Mouse (Mus musculus) lung, postnatal 0 days (tissue): ENCODE measurements around the gene Tpd52l2. TPM values are rescaled to one million over a fixed set of nuclear protein-coding genes. Genes with fewer than 3 reads are reported as not detected.
A peak's percentile ranks its signal among the peaks of the same experiment; 100 is the strongest.

Experiments
- ATAC-seq: fragments of 200-750 bp; cut with Nextera tagmentation; 2 replicates; pipeline ENCODE4 v1.8.0; 2017; ENCODE audit warnings: moderate library complexity
- DNase-seq: peaks from one replicate; pipeline ENCODE4 v3.0.0-alpha.2; 2016; ENCODE audit warnings: low spot score
- H3K27ac ChIP-seq: fragments of 300-500 bp; sonication (generic); 2 replicates; pipeline ENCODE4 v1.5.1; 2014; ENCODE audit warnings: antibody characterized with exemption, mild to moderate bottlenecking, low read length, mixed read lengths
- H3K27me3 ChIP-seq: fragments of 300-500 bp; sonication (generic); replicated peaks from 2 replicates; pipeline ENCODE4 v1.6.1; 2014; ENCODE audit warnings: low read length, mixed read lengths; ENCODE audit not compliant: insufficient read depth
- H3K36me3 ChIP-seq: fragments of 300-500 bp; sonication (generic); 2 replicates; pipeline ENCODE4 v1.6.1; 2014; ENCODE audit warnings: low read length, mixed read lengths; ENCODE audit not compliant: insufficient read depth
- H3K4me1 ChIP-seq: fragments of 300-500 bp; sonication (generic); 2 replicates; pipeline ENCODE4 v1.6.1; 2014; ENCODE audit warnings: antibody characterized with exemption, low read depth, low read length, mixed read lengths; ENCODE audit not compliant: insufficient read depth
- H3K4me2 ChIP-seq: fragments of 300-500 bp; sonication (generic); replicated peaks from 2 replicates; pipeline ENCODE4 v1.6.1; 2014; ENCODE audit warnings: low read depth, mild to moderate bottlenecking, low read length, moderate library complexity, mixed read lengths
- H3K4me3 ChIP-seq: fragments of 300-500 bp; sonication (generic); 2 replicates; pipeline ENCODE4 v1.5.1; 2014; ENCODE audit warnings: low read depth, low read length
- H3K9ac ChIP-seq: fragments of 300-500 bp; sonication (generic); replicated peaks from 2 replicates; pipeline ENCODE4 v1.6.1; 2014; ENCODE audit warnings: low read depth, mild to moderate bottlenecking
- H3K9me3 ChIP-seq: fragments of 300-500 bp; sonication (generic); 2 replicates; pipeline ENCODE4 v1.6.1; 2016; ENCODE audit warnings: low read length, mixed read lengths
- CTCF ChIP-seq: IDR thresholded peaks from 2 replicates; pipeline ENCODE4 v1.5.1; 2016; ENCODE audit warnings: antibody characterized with exemption, mild to moderate bottlenecking
- EP300 ChIP-seq: IDR thresholded peaks from 2 replicates; pipeline ENCODE4 v1.6.1; 2016; ENCODE audit warnings: antibody characterized with exemption, mild to moderate bottlenecking, control low read depth
- WGBS: fragments of 180-500 bp; shearing (Covaris S2); extraction: QIAGEN DNeasy Blood & Tissue Kit; methylation state at CpG from one replicate; pipeline ENCODE4 v1.1.7; 2014; 5-methylcytosine and 5-hydroxymethylcytosine counted together
- polyA plus RNA-seq: library from polyadenylated mRNA; unstranded; fragments of >200 nt; fragmentation: Nextera tagmentation; extraction: Ambion mirVana; gene quantifications from 2 replicates; pipeline ENCODE4 v1.2.1, GENCODE M21; 2015

Gene Tpd52l2
- polyA plus RNA-seq, 1 experiment from 2014 or later = 135 TPM

GRCm38 (mm10) chr2:181459153-181459672, 37.7 kb upstream of the Tpd52l2 start, which contains the start of gene Zbtb46:
Gene Zbtb46, minus strand, starts transcription at chr2:181459426.
- Histone ChIP-seq H3K4me1 (no peaks in the 10 kb centered on the region), H3K36me3 (no peaks in the 10 kb centered on the region), H3K9me3 (no peaks in the 10 kb centered on the region), H3K27me3 (no peaks in the 10 kb centered on the region), H3K4me2 (peak within 1 kb of the TSS; percentile 98), H3K27ac (peak within 1 kb of the TSS; percentile 83), H3K4me3 (peak within 1 kb of the TSS; percentile 89), H3K9ac (peak within 1 kb of the TSS; percentile 57)
- DNase-seq = peak; percentile 84
- peak; percentile 93 for ATAC-seq
- TF ChIP-seq CTCF = no peak
- TF ChIP-seq EP300 = no peak
- 0% methylated on average over 22 of the region's 83 CpGs for WGBS

DNA sequence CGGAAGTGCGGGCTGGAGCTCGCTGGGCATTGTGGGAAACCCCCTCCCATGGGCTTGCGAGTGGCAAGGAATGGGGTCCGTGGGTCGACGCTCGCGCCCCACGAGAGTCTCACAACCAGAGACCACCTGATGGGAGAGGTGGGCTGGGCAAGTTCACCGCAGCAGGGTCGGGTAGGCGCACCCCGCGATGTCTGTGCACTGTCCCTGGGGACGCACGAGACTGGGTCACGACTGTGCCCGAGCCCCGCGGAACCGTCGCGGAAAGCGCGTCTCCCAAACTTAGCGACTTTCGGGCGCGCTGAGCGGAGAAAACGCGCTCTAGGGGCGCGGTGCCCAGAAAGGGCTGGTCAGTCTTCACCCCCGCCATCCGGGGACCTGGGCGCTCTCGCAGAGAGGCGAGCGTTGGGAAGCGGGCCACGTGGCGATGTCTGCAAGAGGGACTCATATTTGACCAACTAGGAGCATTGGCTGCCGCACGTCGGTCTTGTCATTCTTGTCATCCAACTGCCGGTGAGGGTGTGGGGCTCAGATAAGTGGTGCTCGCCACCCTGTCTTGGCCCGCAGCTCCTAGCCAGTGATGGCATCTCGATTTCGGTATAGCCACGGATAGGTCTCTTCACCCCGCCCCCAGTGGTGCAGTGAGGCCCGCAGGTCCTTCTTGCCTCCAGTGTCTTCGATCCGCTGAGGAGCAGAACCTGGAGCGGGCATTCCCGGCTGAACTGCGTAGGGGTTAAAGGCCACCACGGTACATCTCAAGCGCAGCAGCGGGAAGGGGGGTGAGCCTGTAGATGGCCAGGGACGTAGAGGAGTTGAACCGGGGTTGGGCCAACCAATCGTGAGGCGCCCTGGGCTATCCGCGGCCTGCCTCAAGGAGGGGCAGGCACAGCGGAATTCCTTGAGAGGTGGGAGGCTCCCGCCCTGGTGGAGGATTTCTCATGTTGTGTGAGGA, 37.0 kb upstream of the Tpd52l2 start:
- peak; percentile 46 for ATAC-seq
- H3K9ac ChIP-seq = peak overlapping the region; percentile 29; the same call in 1 of the 2 replicates
- under 1% methylated on average over 66 of the region's 71 CpGs for WGBS
- peak overlapping the region; percentile 89 for H3K4me3 ChIP-seq
- DNase-seq = peak; percentile 77
- no peaks in the 10 kb centered on the region for H3K9me3 ChIP-seq
- TF ChIP-seq EP300 (no peak), CTCF (peak; percentile 33)
- peak overlapping the region; percentile 98 for H3K4me2 ChIP-seq
- H3K27ac ChIP-seq = peak overlapping the region; percentile 66
- no peaks in the 10 kb centered on the region for H3K36me3 ChIP-seq
- H3K27me3 ChIP-seq = no peaks in the 10 kb centered on the region
- H3K4me1 ChIP-seq = no peaks in the 10 kb centered on the region

DNA sequence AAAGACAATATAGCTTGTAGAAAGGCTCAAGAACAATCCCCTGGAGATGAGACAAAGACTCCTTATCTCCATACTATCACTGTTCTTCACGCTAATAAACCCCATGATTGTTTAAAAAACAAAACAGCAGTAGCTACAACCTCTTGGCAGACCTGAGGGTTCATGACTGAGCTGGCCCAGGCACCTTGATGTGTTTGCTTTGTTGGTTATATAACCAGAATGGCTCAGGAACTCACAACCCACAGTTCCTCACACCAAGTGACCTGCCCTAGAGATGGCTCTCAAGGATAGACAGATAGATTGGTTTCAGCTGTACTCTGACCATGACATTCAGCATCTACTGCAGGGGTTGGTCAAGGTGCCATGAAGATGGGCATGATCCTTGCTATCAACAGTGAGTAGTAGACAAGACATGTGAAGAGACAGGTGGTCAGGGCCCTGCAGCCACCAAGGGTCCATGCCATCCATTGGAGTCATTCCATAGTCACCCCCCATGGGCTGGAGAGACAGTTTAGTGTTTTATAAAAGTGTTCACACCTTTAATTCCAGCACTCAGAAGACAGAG, 35.3 kb upstream of the Tpd52l2 start:
- Histone ChIP-seq H3K4me2 (no peak overlapping the region), H3K36me3 (no peaks in the 10 kb centered on the region), H3K9ac (no peak overlapping the region), H3K27me3 (no peaks in the 10 kb centered on the region), H3K27ac (no peak overlapping the region), H3K9me3 (no peaks in the 10 kb centered on the region), H3K4me1 (no peaks in the 10 kb centered on the region), H3K4me3 (no peak overlapping the region)
- 71% methylated on average over 1 of the region's 1 CpGs for WGBS
- DNase-seq (no peak), ATAC-seq (no peak)
- TF ChIP-seq EP300 (no peak), CTCF (no peak)

- ATAC-seq (no peak), DNase-seq (no peak)
- TF ChIP-seq EP300 (no peak), CTCF (no peak)
- Histone ChIP-seq H3K27me3 (no peaks in the 10 kb centered on the region), H3K4me2 (no peak overlapping the region), H3K9ac (no peak overlapping the region), H3K36me3 (no peaks in the 10 kb centered on the region), H3K4me3 (no peak overlapping the region), H3K9me3 (no peaks in the 10 kb centered on the region), H3K4me1 (no peaks in the 10 kb centered on the region), H3K27ac (no peak overlapping the region)
- 76% methylated on average over 1 of the region's 1 CpGs for WGBS
Observed at GRCm38 (mm10) chr2:181462604-181463003, 34.3 kb upstream of the Tpd52l2 start.

DNA sequence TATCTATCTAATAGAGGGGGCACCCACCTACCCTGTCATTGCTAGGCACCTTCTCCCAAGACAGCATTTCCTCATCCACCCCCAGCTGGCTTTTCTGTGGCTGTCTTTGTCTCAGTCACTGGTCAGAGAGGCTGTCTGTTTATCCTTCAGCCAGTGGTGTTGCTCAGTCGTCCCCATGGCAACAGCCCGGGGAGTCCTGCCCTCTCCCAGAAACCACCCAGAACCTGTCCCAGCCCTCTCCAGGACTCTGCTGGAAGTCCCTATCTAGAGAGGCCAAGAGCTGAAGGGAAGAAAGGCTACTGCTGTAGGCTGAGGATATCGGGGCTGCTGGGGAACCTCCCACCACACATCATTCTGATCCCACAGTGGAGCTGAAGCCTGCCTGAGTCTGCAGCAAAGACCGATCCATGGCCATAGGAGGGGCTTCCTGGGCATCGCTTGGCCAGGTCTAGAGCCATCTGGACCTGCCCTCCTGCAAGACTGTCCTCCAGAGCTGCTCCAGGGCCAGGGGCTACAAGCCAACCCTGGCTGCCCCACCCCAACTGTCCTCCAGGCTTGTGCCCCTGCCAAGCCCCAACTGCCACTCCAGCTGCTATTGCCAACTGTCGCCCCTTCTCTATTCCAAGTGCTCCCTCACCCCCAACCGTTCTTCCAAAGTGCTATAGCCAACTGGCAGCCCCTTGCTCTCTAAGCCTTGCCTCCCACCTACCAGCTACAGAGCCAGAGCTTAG, 33.8 kb upstream of the Tpd52l2 start:
- WGBS = 38% methylated on average over 7 of the region's 7 CpGs
- H3K27ac ChIP-seq = no peak overlapping the region
- TF ChIP-seq EP300 = no peak
- TF ChIP-seq CTCF = 0 out of 2 replicates have a peak, but pooled peaks have one; percentile 1
- H3K9ac ChIP-seq = no peak overlapping the region
- peak; percentile 48 for ATAC-seq
- no peak overlapping the region for H3K4me3 ChIP-seq
- H3K9me3 ChIP-seq = no peaks in the 10 kb centered on the region
- H3K4me2 ChIP-seq = no peak overlapping the region
- H3K4me1 ChIP-seq = no peaks in the 10 kb centered on the region
- DNase-seq = peak; percentile 86
- H3K36me3 ChIP-seq = no peaks in the 10 kb centered on the region
- no peaks in the 10 kb centered on the region for H3K27me3 ChIP-seq

DNA sequence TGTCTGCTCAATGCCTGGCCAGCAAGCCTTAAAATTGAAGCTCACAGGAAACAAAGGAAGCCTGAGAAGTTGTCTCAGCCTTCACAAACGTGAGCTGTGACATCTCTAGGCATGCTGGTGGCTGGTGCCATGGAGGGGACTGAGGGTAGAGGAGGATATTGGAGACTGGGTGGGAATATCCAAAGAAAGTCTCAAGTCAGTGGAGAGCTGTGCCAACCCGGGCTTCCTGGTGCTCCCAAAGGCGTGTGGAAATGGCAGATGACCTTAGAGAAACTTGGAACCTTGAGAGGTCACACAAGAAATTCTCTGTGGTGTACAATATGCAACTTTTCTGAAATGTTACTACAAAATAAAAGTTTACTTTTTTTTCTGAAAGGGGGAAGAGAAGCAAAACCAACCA, 31.5 kb upstream of the Tpd52l2 start:
- ATAC-seq = no peak
- no peaks in the 10 kb centered on the region for H3K4me1 ChIP-seq
- no peaks in the 10 kb centered on the region for H3K36me3 ChIP-seq
- H3K9ac ChIP-seq = no peak overlapping the region
- DNase-seq = no peak
- WGBS = 46% methylated on average over 3 of the region's 3 CpGs
- H3K9me3 ChIP-seq = no peaks in the 10 kb centered on the region
- no peak overlapping the region for H3K4me2 ChIP-seq
- H3K27me3 ChIP-seq = no peaks in the 10 kb centered on the region
- no peak for TF ChIP-seq EP300
- TF ChIP-seq CTCF = no peak
- no peak overlapping the region for H3K27ac ChIP-seq
- no peak overlapping the region for H3K4me3 ChIP-seq
